Mouse (Mus musculus) kidney, adult 2 months (tissue): Measurements from ENCODE around the gene Camk2n2.

Experiments used
- CTCF ChIP-seq: fragments of 200-500 bp; conservative IDR thresholded peaks from 2 replicates; pipeline ENCODE4 v1.5.1; 2011; ENCODE audit warnings: low read depth, mild to moderate bottlenecking, control low read depth, low read length, moderate library complexity, mixed read lengths; ENCODE audit not compliant: insufficient read depth, insufficient read length
- POLR2A ChIP-seq: fragments of 200-500 bp; IDR thresholded peaks from one replicate; pipeline ENCODE4 v1.6.1; 2011; ENCODE audit warnings: low read depth, low read length, control low read depth

- TF ChIP-seq POLR2A: no peak
- TF ChIP-seq CTCF: no peak
Observed at GRCm38 (mm10) chr16:20619541-20620398, 1.3 kb downstream of the Camk2n2 start.
